Mouse (Mus musculus) kidney, adult 8-10 months (tissue): Measurements from ENCODE around the gene Tspan15.

Experiments used
- DNase-seq, 2 experiments: peaks; one replicate each; pipeline ENCODE4 v3.0.0; 2022

Gene Tspan15

DNA sequence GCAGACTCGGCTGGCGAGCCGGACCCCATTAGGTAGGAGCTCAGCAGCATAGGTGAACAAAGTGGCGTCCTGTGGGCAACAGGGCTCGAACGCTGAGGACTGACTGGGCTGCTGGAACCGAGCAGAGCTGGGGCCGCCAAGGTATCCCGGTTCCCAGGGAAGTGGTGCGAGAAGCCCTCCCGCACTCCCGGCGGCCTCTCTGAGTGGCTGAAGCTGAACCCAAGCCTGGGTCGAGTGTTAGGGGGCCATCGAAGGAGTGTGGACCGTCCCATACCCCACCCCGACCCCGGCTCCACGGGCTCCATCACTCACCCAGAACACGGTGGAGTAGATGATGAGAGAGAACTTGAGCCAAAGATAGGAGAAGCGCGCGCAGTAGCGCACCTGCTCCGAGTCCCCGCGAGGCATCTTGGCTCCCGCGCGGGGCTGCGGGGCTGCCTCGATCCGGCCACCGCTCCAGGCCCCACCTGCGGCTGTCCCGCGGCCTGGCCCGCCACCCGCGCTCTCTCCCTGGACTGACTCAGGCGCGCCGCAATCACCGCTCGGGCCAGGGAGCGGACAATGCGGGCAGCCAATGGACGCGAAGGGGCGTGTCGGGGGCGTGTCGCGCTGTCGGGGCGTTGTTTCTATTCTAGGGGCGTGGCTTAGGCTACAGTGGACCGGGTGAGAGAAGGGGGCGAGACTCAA lies at the start of gene Tspan15:
Gene Tspan15 (minus strand): TSS at position 544 of the 687 bp plus-strand sequence.
- DNase-seq: peak; percentile 93 to 95

DNA sequence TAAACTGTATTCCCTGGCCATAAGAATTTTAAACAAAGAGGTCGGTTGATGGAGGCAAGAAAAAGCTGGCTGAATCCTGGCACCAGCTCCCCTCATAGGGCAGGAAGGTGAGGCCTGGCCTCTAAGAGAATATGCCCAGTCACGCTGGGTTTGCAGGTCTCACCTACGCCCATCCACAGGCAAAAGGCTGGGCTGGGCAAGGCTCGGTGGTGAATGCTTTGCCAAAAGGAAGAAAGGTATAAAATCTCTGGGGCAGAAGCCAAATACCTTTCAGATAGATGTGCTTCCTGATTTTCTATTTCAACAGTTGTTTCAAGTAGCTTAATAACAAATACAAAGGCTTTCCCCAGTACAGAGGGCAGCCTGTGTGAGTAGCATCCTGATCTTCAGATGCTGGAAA lies 48.6 kb upstream of the Tspan15 start:
- DNase-seq: no peak

DNA sequence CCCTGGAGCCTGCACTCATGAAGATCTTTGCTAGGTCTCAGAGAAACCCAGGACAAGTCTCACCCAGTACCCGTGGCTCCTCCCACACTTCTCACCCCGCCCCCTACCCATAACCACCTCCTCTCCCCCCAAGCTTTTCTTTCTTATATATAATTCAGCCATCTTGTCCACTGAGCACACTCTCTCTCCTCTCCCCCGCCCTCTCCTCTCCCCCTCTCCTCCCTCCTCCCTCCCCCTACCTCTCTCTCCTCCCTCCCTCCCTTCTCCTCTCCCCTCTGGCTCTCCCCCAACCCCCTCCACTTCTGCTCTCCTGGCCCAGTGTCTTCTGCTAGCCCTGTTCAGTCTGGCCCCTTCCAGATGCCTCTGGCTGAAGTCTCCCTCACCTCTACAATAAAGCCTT lies 48.0 kb upstream of the Tspan15 start:
- peak in 1 of 2 experiments; percentile 21 for DNase-seq

DNA sequence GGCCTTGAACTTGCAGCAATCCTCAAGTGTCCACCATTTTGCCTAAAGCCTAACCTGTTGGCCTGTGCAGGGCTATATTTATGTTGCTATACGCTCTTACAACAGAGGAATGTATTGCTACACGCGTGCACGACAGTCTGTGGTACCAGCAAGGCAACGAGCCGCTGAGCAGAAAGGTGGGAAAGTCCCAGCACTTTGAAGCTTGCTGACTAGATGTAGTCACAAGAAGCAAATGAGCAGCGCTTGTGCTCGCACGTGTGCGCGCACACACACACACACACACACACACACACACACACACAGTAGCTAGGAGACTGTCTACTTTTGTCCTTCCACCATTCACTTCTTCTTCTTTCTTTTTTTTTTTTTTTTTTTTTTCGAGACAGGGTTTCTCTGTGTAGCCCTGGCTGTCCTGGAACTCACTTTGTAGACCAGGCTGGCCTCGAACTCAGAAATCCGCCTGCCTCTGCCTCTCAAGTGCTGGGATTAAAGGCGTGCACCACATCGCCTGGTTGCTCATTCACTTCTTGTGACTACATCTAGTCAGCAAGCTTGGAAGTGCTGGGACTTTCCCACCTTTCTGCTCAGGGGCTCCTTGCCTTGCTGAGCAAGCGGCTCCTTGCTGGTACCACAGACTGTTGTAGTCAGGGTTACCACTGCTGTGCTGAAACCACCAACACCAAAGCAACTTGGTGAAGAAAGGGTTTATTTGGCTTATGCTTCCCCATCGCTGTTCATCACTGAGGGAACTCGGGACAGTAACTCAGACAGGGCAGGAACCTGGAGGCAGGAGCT lies 46.6 kb upstream of the Tspan15 start:
- no peak for DNase-seq

DNA sequence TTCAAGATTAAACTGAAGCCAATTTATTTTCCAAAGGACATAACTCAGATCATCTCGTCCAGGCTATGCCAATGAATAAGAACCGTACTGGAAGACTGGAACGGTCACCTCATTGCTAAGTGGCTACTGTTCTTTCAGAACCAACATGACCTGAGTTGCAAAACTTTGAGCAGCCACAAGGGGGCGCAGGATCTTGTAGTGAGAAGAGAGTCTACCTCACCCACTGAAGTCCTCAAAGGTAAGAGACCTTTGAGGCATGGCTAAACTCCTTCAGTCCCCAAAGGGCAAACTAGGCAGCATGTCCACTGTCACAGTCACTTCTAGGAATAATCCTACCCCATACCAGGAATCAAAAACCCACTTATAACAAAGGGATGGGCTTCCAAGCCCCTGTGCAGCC lies 44.2 kb upstream of the Tspan15 start:
- DNase-seq: peak; percentile 70 to 91

DNA sequence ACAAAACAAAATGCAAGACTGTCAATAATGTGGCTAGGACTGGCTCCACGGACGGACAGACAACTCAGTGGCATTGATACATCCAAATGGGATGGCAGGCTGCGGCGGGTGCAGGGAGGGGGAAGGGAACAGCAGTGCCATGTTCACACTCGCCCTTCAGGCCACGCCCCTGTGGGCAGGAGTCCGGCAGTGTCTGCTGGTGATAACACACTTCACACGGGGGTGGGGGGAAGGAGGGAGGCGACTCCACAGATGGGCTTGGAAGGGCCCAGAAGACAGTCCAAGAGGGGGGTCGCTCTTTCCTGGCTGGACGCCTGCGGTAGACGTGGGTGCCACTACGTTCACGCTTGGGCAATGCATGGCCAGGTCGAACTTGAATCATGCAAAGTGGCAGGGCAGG lies 38.2 kb upstream of the Tspan15 start:
- no peak for DNase-seq

DNA sequence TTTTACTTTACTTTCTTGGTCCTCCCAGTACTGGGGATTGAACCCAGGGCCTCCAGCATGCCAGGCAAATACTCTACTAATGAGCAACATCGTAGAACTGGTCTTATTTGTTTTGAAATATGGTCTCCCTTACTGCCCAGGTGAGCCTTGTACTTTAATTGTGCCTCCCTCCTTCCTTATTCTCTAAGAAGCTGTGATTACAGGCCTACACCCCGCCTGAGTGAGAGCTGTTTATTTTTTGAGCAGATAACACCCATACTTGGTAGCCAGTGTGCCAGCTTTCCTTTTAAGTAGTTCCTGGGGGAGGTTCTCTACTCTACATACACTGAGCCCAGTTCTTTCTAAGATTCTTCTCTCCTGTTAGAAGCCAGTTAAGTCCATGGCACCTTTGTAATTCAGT lies 33.2 kb upstream of the Tspan15 start:
- no peak for DNase-seq

DNA sequence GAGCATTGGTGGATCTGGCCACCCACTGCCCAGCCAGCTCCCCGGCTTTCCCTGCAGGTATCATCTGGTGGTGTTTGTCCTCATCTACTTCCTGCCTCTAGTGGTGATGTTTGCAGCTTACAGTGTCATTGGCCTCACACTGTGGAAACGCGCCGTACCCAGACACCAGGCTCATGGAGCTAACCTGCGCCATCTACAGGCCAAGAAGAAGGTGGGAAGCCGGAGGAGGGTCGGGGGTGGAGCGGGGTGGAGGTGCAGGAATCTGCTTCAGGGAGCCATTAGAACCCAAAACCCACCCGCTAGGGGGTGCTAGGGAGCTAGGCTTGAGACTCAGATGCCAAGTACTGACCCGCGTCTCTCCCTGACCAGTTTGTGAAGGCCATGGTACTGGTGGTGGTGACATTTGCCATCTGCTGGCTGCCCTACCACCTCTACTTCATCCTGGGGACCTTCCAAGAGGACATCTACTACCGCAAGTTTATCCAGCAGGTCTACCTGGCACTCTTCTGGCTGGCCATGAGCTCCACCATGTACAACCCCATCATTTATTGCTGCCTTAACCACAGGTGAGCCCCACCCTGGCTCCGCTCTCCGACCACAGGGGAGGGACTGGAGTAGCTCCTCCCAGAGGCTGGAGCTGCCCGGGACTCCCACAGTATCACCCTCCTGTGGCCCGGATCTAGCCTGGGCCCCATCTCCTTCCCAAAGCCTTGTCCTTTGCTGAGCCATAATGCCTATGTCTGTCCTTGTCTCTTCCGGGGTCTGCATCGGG lies 30.2 kb upstream of the Tspan15 start:
- DNase-seq: peak; percentile 48 to 62

DNA sequence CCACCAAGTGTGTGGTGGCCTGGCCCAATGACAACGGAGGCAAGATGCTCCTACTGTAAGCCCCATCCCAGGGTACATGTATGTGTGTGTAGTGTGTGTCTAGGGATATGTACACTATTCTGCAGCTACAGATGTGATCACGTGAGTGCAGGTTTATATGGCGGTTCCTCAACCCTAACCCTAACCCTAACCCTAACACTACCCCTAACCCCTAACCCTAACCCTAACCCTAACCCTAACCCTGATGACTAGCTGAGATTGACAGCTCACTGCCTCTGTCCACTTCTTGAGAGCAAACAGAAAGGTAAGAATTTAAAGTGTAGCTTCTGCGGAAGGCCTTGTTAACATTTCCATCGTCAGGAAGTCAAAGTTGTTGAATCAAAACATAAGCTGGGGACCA lies 27.2 kb upstream of the Tspan15 start:
- no peak for DNase-seq

DNA sequence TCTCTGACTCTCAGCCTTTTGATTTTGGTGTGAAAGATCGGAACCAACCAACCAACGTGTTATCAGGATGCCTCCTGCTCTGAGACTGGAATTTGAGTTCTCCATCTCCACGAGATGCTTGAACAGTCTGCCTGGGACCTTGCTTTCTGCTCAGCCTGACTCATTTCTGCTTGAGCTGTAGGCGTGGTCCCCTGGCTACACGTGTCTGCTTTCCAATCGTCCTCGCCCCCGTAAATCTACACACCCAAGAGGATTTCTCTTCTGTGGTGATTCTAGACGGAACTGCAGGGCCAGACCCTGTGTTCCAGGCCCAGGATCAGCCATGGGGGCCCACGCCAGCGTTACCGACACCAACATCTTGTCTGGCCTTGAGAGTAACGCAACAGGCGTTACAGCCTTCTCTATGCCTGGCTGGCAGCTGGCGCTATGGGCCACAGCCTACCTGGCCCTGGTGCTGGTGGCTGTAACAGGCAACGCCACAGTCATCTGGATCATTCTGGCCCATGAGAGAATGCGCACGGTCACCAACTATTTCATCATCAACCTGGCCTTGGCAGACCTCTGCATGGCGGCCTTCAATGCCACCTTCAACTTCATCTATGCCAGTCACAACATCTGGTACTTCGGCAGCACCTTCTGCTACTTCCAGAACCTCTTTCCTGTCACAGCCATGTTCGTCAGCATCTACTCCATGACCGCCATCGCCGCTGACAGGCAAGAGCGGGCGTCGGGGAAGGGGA lies 21.6 kb upstream of the Tspan15 start:
- no peak for DNase-seq

DNA sequence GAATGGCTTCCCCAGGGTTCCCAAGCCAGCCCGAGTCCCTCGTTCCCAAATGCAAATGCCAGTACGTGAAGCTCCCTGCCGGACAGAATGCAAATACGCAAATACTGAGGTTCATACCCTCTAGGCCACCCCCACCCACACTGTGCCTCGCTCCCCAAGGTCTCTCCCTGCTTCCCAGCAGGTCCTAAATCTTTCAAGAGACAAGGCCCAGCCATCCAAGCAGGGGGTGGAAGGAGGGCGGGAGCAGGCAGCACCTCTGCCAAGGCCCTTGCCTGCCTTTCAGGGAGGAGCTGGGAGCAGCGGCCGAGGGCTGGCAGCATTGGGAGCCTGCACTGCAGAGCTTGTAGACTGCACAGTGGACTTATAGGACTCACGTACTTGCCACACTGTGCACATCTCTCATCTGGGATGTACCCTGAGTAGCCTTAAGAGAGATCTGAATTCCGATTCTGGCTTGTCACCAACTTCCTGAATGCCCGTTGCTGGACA lies 21.0 kb upstream of the Tspan15 start, which contains the start of gene Tacr2:
Gene Tacr2 (plus strand): TSS at position 439 of the 489 bp plus-strand sequence.
- DNase-seq: no peak

DNA sequence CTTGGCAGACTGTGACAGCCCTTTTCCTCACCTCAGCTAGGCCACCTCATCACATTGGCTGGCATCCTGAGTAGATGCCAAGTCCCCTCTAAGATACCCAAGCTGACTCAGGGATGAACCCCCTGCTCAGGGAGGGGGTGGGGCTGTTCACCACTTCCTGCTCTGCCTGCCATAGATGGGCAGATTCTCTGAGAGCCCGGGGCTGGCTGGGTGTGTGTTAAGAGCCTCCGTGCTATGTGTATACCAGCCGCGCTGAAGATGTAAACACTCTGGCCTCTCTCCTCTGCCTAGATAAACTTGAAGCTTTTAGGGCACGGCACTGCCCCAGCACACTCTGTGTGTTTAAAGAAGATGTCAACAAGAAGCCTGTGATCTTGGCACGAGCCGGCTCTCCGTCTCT lies 16.8 kb upstream of the Tspan15 start:
- DNase-seq: no peak

DNA sequence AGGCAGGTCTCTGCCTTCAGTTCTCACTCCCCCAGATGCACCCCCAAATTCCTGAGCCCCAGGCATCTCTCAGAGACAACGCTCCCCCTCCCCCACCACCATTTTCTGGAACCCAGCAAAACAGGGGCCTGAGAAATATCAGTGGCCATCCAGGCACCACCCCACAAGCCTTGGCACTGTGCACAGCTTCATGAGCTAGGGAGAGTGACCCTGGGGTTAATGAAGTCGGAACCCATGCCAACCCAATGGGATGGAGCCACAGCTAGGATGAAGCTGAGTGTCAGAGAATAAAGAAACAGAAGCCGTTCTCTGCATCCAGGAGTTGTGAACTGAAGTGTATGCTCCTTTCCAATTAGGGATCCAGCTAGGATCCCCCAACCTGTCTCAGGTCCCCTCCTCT lies 16.1 kb upstream of the Tspan15 start:
- DNase-seq: peak in 1 of 2 experiments; percentile 23

DNA sequence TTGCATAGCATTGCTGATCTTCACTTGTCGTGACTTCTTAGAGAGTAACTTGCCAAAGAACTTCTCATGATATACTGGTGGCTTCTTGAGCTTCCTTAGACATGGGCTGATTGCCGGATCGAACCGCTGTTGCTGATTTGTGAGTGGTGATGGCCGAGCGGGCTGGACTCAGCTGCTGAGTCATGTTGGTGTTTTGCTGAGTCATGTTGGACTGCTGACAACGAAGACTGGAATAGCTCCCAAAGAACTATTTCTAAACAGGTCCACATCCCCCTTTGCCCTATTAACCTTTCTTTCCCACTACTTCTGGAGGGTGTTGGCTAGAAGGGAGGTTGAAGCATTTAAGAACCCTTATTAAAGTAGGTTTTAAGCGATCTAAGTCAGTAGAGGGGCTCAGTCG lies 13.0 kb upstream of the Tspan15 start:
- DNase-seq: no peak

DNA sequence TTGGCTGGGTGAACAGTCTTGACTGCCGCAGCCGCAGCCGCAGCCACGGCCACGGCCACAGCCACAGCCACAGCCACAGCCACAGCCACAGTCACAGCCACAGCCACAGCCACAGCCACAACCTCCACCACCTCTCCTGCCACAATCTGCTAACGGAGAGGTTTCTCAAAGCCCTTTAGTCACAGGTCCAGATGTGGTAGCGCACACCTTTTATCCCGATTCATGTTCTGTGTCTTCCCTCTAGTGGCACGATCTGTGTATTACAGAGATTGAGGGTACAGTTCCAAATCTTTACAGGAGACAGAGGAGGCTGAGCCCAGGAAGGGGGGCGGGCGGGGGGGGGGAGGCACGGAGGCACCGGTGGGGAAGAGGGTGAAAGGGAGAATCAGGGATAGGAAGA lies 11.8 kb upstream of the Tspan15 start:
- DNase-seq: peak; percentile 60 to 61

DNA sequence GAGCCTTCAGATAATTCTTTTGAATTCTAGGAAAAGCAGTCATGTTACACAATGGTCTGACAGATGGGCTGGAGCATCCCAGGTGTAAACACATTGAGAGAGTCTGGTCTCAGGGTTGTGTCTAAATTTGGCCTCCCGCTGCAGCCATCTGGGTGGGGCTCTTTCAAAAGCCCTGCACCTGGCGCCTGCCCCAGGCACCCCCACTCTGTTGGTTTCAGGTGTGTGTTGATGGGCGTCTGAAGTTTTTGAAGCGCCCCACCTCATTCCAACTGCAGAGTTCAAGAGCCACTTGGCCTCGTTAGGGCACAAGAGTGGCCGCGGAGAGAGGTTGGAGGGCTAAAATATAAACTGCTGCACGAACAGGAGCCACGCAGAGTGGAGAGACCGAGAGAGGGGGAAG lies 11.3 kb upstream of the Tspan15 start:
- no peak for DNase-seq

DNA sequence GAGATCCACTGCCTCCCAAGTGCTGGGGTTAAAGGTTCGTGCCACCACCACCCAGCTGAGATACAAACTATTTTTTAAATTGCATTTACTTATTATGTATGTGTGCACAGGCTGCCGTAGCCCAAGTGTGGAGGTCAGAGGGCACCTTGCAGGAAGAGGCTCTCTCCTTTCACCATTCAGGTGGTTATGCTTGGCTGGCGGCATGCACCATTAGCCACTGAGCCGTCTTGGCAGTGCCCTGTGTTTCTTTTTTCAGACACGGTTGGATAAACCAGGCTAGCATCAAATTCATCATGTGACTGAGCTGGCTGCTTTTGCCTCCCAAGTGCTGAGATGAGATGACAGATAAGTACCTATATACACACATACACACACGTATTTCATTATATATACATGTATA lies 8.2 kb upstream of the Tspan15 start:
- peak; percentile 89 to 90 for DNase-seq

DNA sequence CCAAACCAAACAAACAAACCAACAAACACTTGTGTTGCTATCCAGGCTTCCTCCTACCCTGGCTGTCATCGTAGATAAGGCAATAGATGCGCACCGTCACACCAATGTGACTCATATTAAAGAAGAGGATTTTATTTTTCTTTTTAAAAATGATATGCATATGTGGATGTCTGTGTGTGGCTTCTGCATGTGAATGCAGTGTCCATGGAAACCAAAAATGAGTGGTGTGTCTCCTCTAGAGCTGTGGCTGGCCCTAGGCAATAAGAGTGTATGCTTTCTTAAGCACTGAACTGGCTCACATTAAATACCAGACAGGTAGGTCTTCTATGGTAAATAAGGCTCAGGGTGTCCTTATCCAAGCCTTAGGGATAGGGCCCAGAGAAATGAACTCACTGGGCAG lies 7.6 kb upstream of the Tspan15 start:
- DNase-seq: no peak

DNA sequence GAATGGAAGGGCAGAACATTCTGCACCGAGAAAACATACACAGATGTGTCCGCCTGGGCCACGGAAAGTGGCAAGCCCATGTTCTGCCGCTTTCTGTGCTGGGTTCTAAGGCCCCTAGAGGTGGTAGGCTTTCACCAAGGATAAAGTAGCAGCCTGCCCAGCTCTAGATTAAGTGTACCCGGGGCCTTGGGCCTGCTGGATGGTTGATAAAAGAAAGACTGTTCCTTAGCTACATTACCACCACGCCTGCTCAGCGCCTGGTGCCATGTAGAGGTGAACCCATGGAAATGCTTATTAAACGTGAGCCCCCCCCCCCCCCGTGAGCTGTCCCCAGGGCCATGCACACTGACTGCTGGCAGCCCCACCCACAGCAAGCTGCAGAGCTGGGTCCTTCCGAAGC lies 6.2 kb upstream of the Tspan15 start:
- no peak for DNase-seq

DNA sequence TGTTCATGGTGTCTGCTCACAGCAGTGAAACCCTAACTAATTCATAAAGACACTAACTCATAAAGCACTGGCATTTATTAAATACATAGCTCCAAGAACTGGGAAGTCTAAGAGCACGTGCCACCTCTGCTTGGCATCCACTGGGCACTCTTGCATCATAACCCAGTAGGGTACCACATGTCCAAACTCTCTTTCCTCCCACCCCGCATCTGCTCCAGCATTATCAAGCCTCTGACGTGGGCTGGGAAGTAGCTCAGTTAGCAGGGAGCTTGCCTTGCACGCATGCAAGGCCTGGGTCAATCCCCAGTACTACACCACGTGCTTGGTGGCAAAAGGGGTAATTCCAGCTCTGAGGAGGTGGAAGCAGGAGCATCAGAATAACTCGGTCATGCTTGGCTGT lies 5.1 kb upstream of the Tspan15 start:
- no peak for DNase-seq

DNA sequence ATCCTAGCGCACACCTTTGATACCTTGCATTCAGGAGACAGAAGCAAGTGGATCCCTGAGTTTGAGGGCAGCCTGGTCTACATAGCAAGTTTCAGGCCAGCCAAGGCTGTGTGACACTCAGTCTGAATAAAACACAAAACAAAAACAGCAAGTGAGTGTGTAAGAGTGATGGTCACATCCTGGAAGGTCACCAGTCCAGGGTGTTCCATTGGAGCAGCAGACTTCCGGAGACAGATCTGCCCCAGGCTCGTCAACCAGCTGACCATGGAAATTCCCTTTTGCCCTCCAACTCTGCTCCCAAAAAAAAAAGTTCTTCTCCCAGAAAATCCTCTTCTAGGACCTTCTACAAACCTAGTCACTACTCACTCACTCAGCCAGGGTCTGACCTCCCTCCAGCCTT lies 760 bp upstream of the Tspan15 start:
- DNase-seq: peak; percentile 31 to 60

DNA sequence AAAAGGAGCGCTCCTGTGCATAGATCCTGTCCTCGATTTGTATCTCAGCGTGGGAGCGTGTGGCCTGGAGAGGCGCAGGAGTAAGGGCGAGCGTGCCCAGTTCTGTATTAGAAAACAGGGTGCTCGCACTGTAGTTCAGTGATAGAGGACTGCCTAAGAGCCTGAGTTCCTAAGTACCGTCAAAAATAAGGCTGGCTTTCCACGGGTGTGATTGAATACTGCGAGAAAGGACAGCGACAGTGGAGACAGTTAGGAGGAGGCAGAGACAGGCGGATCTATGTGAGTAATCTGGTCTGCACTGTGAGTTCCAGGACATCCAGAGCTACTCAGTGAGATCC lies 313 bp upstream of the Tspan15 start:
- DNase-seq: no peak

DNA sequence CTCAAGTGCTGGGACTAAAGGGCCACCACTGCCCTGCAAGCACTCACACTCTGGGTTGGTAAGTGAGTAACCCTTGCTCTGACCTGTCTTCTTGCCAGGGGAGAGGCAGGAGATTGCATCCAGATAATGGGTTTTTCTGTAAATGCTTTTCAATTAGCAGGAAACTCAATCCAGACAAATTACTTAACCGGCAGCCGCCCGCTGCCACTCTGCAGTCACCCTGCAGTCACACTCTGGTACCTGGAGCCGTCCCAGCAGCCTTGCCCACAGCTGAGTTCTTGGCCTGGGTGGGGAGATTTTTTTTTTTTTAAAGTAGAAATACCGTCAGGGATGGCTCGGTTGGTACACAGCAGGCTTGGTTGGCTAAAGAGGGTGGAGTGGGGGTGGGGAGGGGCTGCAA lies 2.9 kb downstream of the Tspan15 start:
- no peak for DNase-seq
